Mouse (Mus musculus) neural tube, embryonic 15.5 days (tissue): ENCODE measurements around the gene Klf11. TPM values are rescaled to one million over a fixed set of nuclear protein-coding genes. Genes with fewer than 3 reads are reported as not detected.

ENCODE experiments used
- ATAC-seq: fragments of 200-750 bp; cut with Nextera tagmentation; 2 replicates; pipeline ENCODE4 v1.8.0; 2017; ENCODE audit warnings: mild to moderate bottlenecking, moderate TSS enrichment, moderate library complexity; ENCODE audit not compliant: low FRiP score
- H3K27ac ChIP-seq: fragments of 300-500 bp; sonication (generic); replicated peaks from 2 replicates; pipeline ENCODE4 v1.5.1; 2015; ENCODE audit warnings: mild to moderate bottlenecking, inconsistent platforms
- H3K27me3 ChIP-seq: fragments of 300-500 bp; sonication (generic); replicated peaks from 2 replicates; pipeline ENCODE4 v1.6.1; 2015; ENCODE audit warnings: inconsistent platforms
- H3K36me3 ChIP-seq: fragments of 300-500 bp; sonication (generic); 2 replicates; pipeline ENCODE4 v1.6.1; 2015; ENCODE audit warnings: inconsistent platforms
- H3K4me1 ChIP-seq: fragments of 300-500 bp; sonication (generic); 2 replicates; pipeline ENCODE4 v1.6.1; 2015; ENCODE audit warnings: inconsistent platforms
- H3K4me2 ChIP-seq: fragments of 300-500 bp; sonication (generic); 2 replicates; pipeline ENCODE4 v1.6.1; 2015; ENCODE audit warnings: inconsistent platforms, mild to moderate bottlenecking, moderate library complexity
- H3K4me3 ChIP-seq: fragments of 300-500 bp; sonication (generic); replicated peaks from 2 replicates; pipeline ENCODE4 v1.5.1; 2015; ENCODE audit warnings: mild to moderate bottlenecking, inconsistent platforms
- H3K9ac ChIP-seq: fragments of 300-500 bp; sonication (generic); replicated peaks from 2 replicates; pipeline ENCODE4 v1.6.1; 2015; ENCODE audit warnings: mild to moderate bottlenecking, inconsistent platforms
- H3K9me3 ChIP-seq: fragments of 300-500 bp; sonication (generic); replicated peaks from 2 replicates; pipeline ENCODE4 v1.6.1; 2016; ENCODE audit warnings: inconsistent platforms
- whole genome bisulfite sequencing: fragments of 180-500 bp; shearing (Covaris S2); methylation state at CpG from one replicate; pipeline ENCODE4 v1.1.7; 2015; ENCODE audit warnings: mixed read lengths; 5-methylcytosine and 5-hydroxymethylcytosine counted together
- polyA plus RNA-seq: library from polyadenylated mRNA; unstranded; fragments of >200 nt; fragmentation: Nextera tagmentation; extraction: Ambion mirVana; gene quantifications from 2 replicates; pipeline ENCODE4 v1.2.1, GENCODE M21; 2015

Klf11 gene
- polyA plus RNA-seq, result 11.3 and 11.4 TPM in 2 replicates

DNA sequence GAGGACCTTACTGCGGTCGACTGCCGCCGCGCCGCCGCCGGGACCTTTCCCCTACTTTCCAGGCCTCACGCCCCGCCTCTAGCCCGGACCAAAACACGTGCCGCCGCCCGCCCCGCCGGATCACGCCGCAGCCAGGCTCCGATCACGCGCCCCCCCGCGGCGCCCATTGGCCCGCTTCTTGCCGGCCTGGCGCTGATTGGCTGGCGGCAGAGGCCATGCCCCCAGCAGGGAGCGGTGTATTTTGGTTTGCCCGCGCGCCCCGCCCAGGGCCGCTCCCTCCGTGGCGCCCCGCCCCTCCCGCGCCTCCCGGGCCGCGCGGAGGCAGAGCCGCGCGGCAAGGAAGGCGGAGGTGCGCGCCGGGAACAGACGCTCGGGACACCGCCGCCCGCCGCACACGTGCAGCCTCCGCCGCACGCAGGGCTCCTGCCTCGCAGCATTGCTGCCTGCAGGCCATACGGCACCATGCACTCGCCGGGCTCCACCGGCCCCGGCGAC is at the start of gene Klf11:
Gene Klf11, plus strand, starts transcription at position 212 of the 495 bp plus-strand sequence.
- H3K4me2 ChIP-seq, result peak within 1 kb of the TSS; percentile 78
- H3K4me1 ChIP-seq, result peaks cover 46% of the 10 kb centered on the region
- H3K4me3 ChIP-seq, result peak within 1 kb of the TSS; percentile 86
- ATAC-seq, result peak; percentile 92
- H3K9ac ChIP-seq, result peak within 1 kb of the TSS; percentile 99
- WGBS, result under 1% methylated on average over 65 of the region's 68 CpGs
- peak within 1 kb of the TSS; percentile 94 for H3K27ac ChIP-seq
- H3K27me3 ChIP-seq, result no peaks in the 10 kb centered on the region
- peaks cover 19% of the 10 kb centered on the region for H3K36me3 ChIP-seq
- no peaks in the 10 kb centered on the region for H3K9me3 ChIP-seq

DNA sequence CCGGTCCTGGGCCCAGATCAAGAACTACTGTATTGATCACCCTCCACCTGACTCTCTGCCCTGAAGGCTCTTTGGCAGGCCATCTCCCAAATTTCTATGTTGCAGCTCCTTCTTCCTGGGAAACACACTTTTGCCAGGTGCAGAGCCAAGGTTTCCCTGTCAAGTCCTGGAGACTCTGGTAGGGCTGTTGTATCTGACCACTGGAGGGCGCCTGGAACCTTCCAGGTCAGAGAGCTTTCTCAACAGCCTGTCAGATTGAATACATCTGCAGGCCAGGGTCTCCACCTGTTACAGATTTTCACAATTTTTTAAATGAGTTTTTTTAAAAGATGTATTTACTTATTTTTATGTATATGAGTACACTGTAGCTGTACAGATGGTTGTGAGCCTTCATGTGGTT is 47.8 kb upstream of the Klf11 start:
- Histone ChIP-seq H3K27me3 (no peaks in the 10 kb centered on the region), H3K27ac (no peak overlapping the region), H3K4me3 (no peak overlapping the region), H3K36me3 (no peaks in the 10 kb centered on the region), H3K4me1 (no peaks in the 10 kb centered on the region), H3K9ac (no peak overlapping the region), H3K9me3 (no peaks in the 10 kb centered on the region), H3K4me2 (no peak overlapping the region)
- WGBS, result 41% methylated on average over 2 of the region's 2 CpGs
- no peak for ATAC-seq

DNA sequence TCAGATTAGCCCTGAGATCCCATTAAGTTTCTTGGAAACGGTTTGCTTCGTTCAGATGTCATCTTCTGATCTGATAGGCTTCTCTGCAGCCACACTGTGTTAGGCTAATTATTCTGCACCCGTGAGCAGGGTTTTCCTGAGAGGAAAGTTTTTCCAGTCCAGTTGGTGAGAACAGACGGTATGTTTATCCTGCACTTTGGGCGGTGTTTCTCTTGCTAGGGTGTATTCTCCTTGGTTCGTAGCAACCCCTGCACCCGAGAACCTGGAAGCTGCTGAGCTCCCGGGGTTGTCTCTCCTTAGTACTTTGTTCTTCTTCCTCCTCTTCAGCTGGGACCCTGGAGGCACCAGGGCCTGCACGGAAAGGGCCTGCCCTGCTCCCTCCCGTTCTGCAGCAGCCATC is 44.9 kb upstream of the Klf11 start:
- no peaks in the 10 kb centered on the region for H3K9me3 ChIP-seq
- no peak for ATAC-seq
- H3K4me1 ChIP-seq, result no peaks in the 10 kb centered on the region
- H3K36me3 ChIP-seq, result no peaks in the 10 kb centered on the region
- H3K9ac ChIP-seq, result no peak overlapping the region
- H3K27me3 ChIP-seq, result no peaks in the 10 kb centered on the region
- H3K4me3 ChIP-seq, result no peak overlapping the region
- no peak overlapping the region for H3K4me2 ChIP-seq
- H3K27ac ChIP-seq, result no peak overlapping the region
- 64% methylated on average over 10 of the region's 10 CpGs for WGBS

DNA sequence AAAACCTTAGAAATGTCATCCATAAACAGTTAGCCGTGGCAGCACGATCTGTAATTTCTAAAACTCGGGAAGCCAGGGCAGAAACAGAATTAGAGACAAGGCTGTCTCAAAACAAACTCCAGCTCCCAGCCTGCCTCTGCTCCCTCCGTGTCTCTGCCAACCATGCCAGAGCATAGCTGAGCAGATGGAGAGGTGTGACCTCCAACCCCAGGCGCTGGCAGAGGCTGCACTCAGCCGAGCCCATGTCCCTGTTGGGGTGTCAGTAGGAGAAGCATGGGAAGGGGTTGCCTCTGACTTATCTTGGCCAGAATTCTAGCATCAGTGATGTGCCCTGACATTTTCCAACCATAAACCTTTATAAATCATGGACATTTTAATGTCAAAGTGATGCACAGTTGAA is 38.5 kb upstream of the Klf11 start:
- WGBS, result 82% methylated on average over 6 of the region's 6 CpGs

DNA sequence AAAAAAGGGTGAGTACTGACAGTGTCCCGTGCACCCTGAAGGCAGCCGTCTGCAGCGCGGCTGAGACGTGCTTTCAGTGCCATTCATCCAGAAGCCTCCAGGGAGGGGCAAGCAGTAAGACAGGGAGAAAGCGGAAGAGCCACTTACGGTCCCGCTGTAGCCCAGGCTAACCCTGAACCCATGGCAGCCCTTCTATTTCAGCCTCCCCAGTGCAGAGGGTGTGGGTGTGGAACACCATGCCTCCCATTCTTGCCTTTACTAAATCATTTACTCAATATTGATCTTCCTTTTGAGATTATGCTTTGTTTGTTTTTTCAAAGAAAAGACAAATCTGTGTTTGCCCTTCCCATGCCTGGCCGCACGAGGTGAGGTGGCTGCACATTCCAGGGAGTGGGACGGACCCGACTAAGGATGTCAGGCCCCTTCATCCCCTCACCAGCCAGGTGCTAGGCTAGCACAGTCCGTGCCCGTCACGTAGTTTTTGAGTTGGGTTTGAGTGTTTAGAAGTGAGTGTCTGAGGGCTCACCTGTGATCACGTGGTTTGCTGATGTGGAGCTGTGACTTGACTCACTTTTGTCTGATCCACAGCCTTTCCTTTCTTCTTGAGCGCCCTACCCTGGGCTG is 36.5 kb upstream of the Klf11 start:
- Histone ChIP-seq H3K36me3 (no peaks in the 10 kb centered on the region), H3K4me3 (no peak overlapping the region), H3K4me1 (no peaks in the 10 kb centered on the region), H3K4me2 (no peak overlapping the region), H3K9me3 (no peaks in the 10 kb centered on the region), H3K9ac (no peak overlapping the region), H3K27me3 (no peaks in the 10 kb centered on the region), H3K27ac (no peak overlapping the region)
- ATAC-seq, result no peak
- WGBS, result 86% methylated on average over 17 of the region's 17 CpGs

More for the DNA sequence above, 38.5 kb upstream of the Klf11 start:
- no peaks in the 10 kb centered on the region for H3K36me3 ChIP-seq
- H3K9ac ChIP-seq, result no peak overlapping the region
- H3K4me3 ChIP-seq, result no peak overlapping the region
- no peaks in the 10 kb centered on the region for H3K9me3 ChIP-seq
- no peaks in the 10 kb centered on the region for H3K27me3 ChIP-seq
- H3K4me2 ChIP-seq, result no peak overlapping the region
- no peaks in the 10 kb centered on the region for H3K4me1 ChIP-seq
- ATAC-seq, result no peak
- H3K27ac ChIP-seq, result no peak overlapping the region

DNA sequence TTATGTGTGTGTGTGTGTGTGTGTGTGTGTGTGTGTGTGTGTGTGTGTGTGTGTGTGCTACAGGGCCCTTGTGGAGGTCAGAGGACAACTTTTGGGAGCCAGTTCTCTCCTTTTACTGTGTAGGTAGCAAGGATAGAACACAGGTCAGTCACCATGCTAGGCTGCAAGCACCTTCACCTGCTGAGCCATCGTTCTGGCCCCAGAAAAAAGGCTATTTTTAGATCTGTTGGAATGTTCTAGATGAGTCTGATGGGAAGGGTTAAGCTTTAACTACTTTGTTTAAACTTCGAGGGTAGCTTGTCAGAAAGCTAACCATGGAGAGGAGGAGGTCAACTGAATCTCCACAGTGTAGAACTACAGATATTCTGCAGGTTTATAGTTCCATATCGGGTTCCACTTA is 35.9 kb upstream of the Klf11 start:
- H3K4me3 ChIP-seq, result no peak overlapping the region
- WGBS, result 82% methylated on average over 3 of the region's 3 CpGs
- H3K36me3 ChIP-seq, result no peaks in the 10 kb centered on the region
- H3K4me1 ChIP-seq, result no peaks in the 10 kb centered on the region
- no peak for ATAC-seq
- no peak overlapping the region for H3K9ac ChIP-seq
- no peaks in the 10 kb centered on the region for H3K9me3 ChIP-seq
- no peaks in the 10 kb centered on the region for H3K27me3 ChIP-seq
- no peak overlapping the region for H3K27ac ChIP-seq
- no peak overlapping the region for H3K4me2 ChIP-seq

DNA sequence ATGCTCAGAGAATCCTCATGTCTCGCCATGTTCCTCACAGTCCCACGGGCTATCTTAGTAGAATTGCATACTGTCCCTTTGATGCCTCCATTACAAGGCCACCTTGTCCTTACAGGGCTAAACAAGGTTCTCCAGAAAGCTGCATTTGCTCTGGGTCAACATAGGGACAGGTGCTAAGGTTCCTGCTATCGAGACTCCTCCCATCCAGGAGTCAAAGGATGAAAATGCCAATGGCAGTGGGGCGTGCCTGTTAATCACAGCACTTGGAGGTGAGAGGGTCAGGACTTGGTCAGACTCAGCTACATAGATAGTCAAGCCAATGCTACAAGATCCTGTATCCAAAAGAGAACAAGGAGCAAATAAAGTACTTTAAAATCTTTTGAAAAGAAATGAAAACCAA is 31.6 kb upstream of the Klf11 start:
- no peak overlapping the region for H3K4me2 ChIP-seq

DNA sequence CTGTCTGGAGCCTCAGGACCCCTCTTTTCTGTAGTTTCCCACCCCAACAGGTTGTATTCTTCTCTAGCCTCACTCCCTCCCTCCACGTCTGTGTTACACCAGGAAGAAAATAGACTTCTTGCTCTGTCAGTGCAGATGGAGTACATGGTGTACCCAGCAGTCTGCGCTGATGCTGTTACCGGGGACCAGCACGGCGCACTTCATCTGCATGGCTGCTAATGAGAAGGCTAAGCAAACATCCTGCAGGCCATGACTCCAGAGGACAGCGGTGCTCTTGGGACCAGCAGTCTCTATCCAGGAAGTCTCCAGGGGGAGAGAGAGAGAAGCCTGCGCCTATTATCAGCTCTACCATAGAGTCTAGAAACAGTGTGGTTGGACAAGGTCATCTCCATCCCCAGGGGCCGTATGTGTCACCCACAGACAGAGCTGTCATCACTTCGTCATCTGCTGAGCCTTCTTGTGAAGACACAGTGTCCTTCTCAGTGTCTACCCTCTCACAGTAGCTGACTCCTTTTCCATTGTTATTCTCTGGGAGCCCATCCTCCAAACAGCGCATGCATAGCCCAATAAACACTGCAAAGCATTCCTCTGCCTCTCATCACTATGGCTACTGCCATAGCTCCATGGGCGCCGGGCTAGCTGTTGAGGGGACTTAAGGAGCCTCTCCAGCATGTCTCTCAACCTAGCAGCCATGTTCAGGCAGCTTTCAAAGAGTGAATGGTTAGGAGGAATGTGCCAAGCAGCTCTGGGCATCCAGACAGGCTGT is 27.4 kb upstream of the Klf11 start:
- Histone ChIP-seq H3K9ac (no peak overlapping the region), H3K4me2 (no peak overlapping the region), H3K9me3 (no peaks in the 10 kb centered on the region), H3K4me1 (peaks cover 8% of the 10 kb centered on the region; the same call in 1 of the 2 replicates), H3K4me3 (no peak overlapping the region), H3K36me3 (no peaks in the 10 kb centered on the region), H3K27ac (no peak overlapping the region), H3K27me3 (no peaks in the 10 kb centered on the region)
- ATAC-seq, result no peak
- 53% methylated on average over 12 of the region's 12 CpGs for WGBS

More for the DNA sequence above, 31.6 kb upstream of the Klf11 start:
- ATAC-seq, result no peak
- 93% methylated on average over 4 of the region's 4 CpGs for WGBS
- H3K27ac ChIP-seq, result no peak overlapping the region
- H3K4me1 ChIP-seq, result peaks cover 8% of the 10 kb centered on the region; the same call in 1 of the 2 replicates
- no peak overlapping the region for H3K9ac ChIP-seq
- no peaks in the 10 kb centered on the region for H3K36me3 ChIP-seq
- no peaks in the 10 kb centered on the region for H3K9me3 ChIP-seq
- no peak overlapping the region for H3K4me3 ChIP-seq
- H3K27me3 ChIP-seq, result no peaks in the 10 kb centered on the region

DNA sequence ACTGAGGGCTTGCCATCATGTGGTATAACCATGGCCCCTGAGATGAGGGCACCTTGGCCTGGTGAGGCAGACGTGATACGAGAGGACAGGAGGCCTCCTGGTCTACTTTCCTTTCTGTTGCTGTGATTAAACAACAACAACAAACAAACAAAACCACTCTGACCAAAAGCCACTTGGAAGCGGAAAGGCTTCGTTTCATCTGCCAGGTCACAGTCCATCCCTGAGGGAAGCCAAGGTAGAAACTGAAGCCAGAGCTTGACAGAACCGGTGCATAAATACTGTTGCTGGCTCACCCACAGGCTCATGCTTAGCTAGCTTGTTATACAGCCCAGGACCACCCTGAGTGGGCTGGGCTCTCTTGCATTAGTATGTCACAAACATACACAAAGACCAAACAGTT is 24.7 kb upstream of the Klf11 start:
- Histone ChIP-seq H3K27ac (no peak overlapping the region), H3K4me3 (no peak overlapping the region), H3K27me3 (no peaks in the 10 kb centered on the region), H3K4me1 (peaks cover 8% of the 10 kb centered on the region; the same call in 1 of the 2 replicates), H3K9ac (no peak overlapping the region), H3K4me2 (no peak overlapping the region), H3K9me3 (no peaks in the 10 kb centered on the region), H3K36me3 (no peaks in the 10 kb centered on the region)
- no peak for ATAC-seq
- 95% methylated on average over 5 of the region's 5 CpGs for WGBS

DNA sequence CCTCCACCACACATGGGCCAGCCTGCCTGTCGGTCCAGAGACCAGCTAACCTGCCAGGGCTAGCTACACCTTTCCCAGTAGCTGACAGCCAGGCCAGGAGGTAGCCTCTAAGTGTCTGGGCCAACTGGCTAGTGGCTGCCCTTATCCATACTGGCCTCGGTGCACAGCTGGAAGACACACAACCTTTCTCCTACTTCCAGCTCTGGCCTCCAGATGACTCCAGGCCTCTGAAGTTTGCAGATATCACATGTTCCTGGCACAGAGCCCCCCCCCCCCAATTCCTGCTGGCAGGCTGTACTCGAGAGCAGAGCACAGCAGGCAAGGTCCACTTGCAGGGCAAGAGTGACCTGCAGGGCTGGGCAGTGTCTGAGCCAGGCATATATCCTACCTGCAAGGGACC is 23.9 kb upstream of the Klf11 start:
- no peaks in the 10 kb centered on the region for H3K36me3 ChIP-seq
- no peak overlapping the region for H3K27ac ChIP-seq
- WGBS, result 71% methylated on average over 3 of the region's 3 CpGs
- no peaks in the 10 kb centered on the region for H3K27me3 ChIP-seq
- peaks cover 8% of the 10 kb centered on the region; the same call in 1 of the 2 replicates for H3K4me1 ChIP-seq
- H3K9ac ChIP-seq, result no peak overlapping the region
- H3K4me2 ChIP-seq, result no peak overlapping the region
- no peak overlapping the region for H3K4me3 ChIP-seq
- no peaks in the 10 kb centered on the region for H3K9me3 ChIP-seq
- ATAC-seq, result no peak

DNA sequence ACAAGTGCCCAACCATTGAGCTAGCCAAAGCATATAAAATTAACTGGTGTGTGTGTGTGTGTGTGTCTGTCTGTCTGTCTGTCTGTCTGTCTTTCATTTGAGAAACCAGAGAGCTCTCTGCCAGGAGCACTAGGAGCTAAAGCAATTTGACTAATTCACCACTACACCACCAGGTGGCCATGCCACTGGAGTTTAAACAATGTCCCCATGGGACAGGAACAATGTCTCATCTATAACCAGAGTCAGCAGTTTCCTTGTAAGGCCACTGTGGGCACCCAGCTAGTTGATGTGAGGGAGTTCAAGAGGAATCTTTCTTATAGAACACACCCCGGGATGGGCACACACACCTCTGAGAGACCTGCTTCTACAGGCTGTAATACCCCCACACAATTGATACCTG is 20.9 kb upstream of the Klf11 start:
- no peaks in the 10 kb centered on the region for H3K4me1 ChIP-seq
- no peak overlapping the region for H3K27ac ChIP-seq
- H3K36me3 ChIP-seq, result no peaks in the 10 kb centered on the region
- no peak overlapping the region for H3K4me2 ChIP-seq
- no peaks in the 10 kb centered on the region for H3K27me3 ChIP-seq
- no peak for ATAC-seq
- WGBS, result 82% methylated on average over 1 of the region's 1 CpGs
- no peak overlapping the region for H3K4me3 ChIP-seq
- H3K9me3 ChIP-seq, result no peaks in the 10 kb centered on the region
- no peak overlapping the region for H3K9ac ChIP-seq

DNA sequence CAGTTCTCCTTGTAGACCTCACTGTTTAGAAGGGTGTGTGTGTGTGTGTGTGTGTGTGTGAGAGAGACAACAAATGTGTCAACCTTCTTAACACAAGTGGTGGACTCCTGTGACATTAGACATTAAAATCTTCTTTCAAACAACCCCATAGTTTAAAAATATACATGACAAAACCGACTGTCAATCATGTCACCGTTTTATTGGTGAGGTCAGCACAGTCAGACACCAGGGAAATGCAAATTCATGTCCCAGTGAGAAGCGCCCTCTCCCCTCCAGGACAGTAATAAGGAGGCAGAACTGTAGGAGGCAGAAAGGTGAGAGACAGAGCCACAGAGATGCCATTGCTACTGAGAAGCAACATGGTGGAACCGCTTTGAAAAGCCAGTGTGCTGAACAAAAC is 18.7 kb upstream of the Klf11 start:
- Histone ChIP-seq H3K4me1 (no peaks in the 10 kb centered on the region), H3K27me3 (no peaks in the 10 kb centered on the region), H3K27ac (no peak overlapping the region), H3K9me3 (no peaks in the 10 kb centered on the region), H3K4me3 (no peak overlapping the region), H3K36me3 (no peaks in the 10 kb centered on the region), H3K4me2 (no peak overlapping the region), H3K9ac (no peak overlapping the region)
- WGBS, result 53% methylated on average over 4 of the region's 4 CpGs
- no peak for ATAC-seq
